Mouse (Mus musculus): ENCODE measurements around the gene Tnfrsf19. TPM values are rescaled to one million over a fixed set of nuclear protein-coding genes. Genes with fewer than 3 reads are reported as not detected.

Gene Tnfrsf19
- polyA plus RNA-seq, 1 experiment from 2014 or later: 15.5 TPM

GRCm38 (mm10) chr14:60966061-60966460 lies 80.2 kb downstream of the Tnfrsf19 start:
- no peak overlapping the region for H3K9ac ChIP-seq (ENCODE audit: low read depth, low read length)
- H3K27ac ChIP-seq (ENCODE audit: low read depth, low read length): no peak overlapping the region
- no peak for ATAC-seq (replicated peaks; ENCODE audit: low FRiP score)
- no peak for DNase-seq (ENCODE audit: low spot score)
- WGBS: 83% methylated on average over 4 of the region's 4 CpGs
- H3K4me2 ChIP-seq: no peak overlapping the region
- no peaks in the 10 kb centered on the region for H3K36me3 ChIP-seq (ENCODE audit: control insufficient read depth, insufficient read depth, low read length)
- H3K4me1 ChIP-seq (replicated peaks; ENCODE audit: control insufficient read depth, insufficient read depth, low read length): no peaks in the 10 kb centered on the region
- no peaks in the 10 kb centered on the region for H3K9me3 ChIP-seq (ENCODE audit: control insufficient read depth, low read length)
- no peaks in the 10 kb centered on the region for H3K27me3 ChIP-seq (replicated peaks; ENCODE audit: control insufficient read depth, insufficient read depth, low read length)
- no peak overlapping the region for H3K4me3 ChIP-seq (ENCODE audit: low read depth, low read length)

- no peak overlapping the region for H3K27ac ChIP-seq (ENCODE audit: low read depth, low read length)
- no peaks in the 10 kb centered on the region for H3K27me3 ChIP-seq (replicated peaks; ENCODE audit: control insufficient read depth, insufficient read depth, low read length)
- H3K4me3 ChIP-seq (ENCODE audit: low read depth, low read length): no peak overlapping the region
- no peak overlapping the region for H3K9ac ChIP-seq (ENCODE audit: low read depth, low read length)
- no peaks in the 10 kb centered on the region for H3K4me1 ChIP-seq (replicated peaks; ENCODE audit: control insufficient read depth, insufficient read depth, low read length)
- no peaks in the 10 kb centered on the region for H3K36me3 ChIP-seq (ENCODE audit: control insufficient read depth, insufficient read depth, low read length)
- H3K4me2 ChIP-seq: no peak overlapping the region
- ATAC-seq (replicated peaks; ENCODE audit: low FRiP score): no peak
- no peak for DNase-seq (ENCODE audit: low spot score)
- no peaks in the 10 kb centered on the region for H3K9me3 ChIP-seq (ENCODE audit: control insufficient read depth, low read length)
- WGBS: 83% methylated on average over 7 of the region's 7 CpGs
These were observed 82.1 kb downstream of the Tnfrsf19 start for GRCm38 (mm10) chr14:60964016-60964810.

DNA sequence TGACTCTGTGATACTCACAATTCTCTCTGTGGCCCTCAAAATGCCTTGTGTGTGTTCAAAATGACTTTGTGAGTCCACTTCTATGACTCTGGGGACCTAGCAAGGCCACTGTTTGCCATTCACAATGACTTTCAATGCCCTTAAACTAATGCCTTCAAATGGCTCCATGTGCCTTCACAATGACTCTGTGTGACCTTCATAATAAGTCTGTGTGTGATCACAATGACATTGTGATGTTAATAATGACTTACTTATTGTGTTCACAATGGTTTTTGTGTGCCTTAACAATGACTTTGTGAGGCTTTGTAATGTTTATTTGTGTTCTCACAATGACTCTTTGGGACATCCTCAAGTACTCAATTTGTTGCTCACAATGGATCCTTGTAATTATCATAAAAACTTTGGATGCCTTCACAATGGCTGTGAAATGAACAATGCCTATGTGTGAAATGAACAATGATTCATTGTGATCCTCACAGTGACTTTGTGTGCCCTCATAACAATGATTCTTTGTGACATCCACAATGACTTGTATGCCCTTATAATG lies 88.6 kb downstream of the Tnfrsf19 start:
- no peaks in the 10 kb centered on the region for H3K27me3 ChIP-seq (replicated peaks; ENCODE audit: control insufficient read depth, insufficient read depth, low read length)
- ATAC-seq (replicated peaks; ENCODE audit: low FRiP score) (no peak), DNase-seq (ENCODE audit: low spot score) (no peak)
- no peaks in the 10 kb centered on the region for H3K4me1 ChIP-seq (replicated peaks; ENCODE audit: control insufficient read depth, insufficient read depth, low read length)
- H3K9me3 ChIP-seq (ENCODE audit: control insufficient read depth, low read length): no peaks in the 10 kb centered on the region
- no peak overlapping the region for H3K4me2 ChIP-seq
- no peak overlapping the region for H3K4me3 ChIP-seq (ENCODE audit: low read depth, low read length)
- H3K9ac ChIP-seq (ENCODE audit: low read depth, low read length): no peak overlapping the region
- no peaks in the 10 kb centered on the region for H3K36me3 ChIP-seq (ENCODE audit: control insufficient read depth, insufficient read depth, low read length)
- no peak overlapping the region for H3K27ac ChIP-seq (ENCODE audit: low read depth, low read length)

DNA sequence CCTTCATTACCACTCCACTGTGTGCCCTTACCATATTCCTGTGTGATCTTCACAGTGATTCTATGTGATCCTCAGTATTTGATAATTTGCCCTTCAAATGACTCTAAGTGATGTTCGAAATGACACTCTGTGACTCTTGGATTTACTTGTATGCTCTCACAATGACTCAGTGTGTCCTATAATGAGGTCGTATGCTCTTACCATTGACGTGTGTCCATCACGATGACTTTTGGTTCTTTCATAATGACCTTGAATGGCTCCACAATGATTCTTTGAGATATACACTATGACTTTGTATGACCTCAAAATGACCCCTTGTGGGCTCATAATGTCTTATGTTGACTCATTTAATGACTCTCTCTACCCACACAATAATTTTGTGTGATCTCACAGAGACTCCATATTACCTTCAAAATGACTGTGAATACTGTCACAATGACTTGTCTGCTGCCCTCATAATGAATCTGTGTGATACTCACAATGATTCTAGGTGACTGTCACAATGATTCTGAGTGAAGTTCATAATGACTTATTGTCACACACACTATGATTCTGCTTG lies 108.7 kb downstream of the Tnfrsf19 start:
- Histone ChIP-seq H3K4me3 (ENCODE audit: low read depth, low read length) (no peak overlapping the region), H3K4me2 (no peak overlapping the region), H3K9ac (ENCODE audit: low read depth, low read length) (no peak overlapping the region), H3K27ac (ENCODE audit: low read depth, low read length) (no peak overlapping the region), H3K4me1 (replicated peaks; ENCODE audit: control insufficient read depth, insufficient read depth, low read length) (no peaks in the 10 kb centered on the region), H3K9me3 (ENCODE audit: control insufficient read depth, low read length) (no peaks in the 10 kb centered on the region), H3K27me3 (replicated peaks; ENCODE audit: control insufficient read depth, insufficient read depth, low read length) (no peaks in the 10 kb centered on the region), H3K36me3 (ENCODE audit: control insufficient read depth, insufficient read depth, low read length) (no peaks in the 10 kb centered on the region)
- WGBS: 86% methylated on average over 4 of the region's 4 CpGs
- ATAC-seq (replicated peaks; ENCODE audit: low FRiP score): no peak
- no peak for DNase-seq (ENCODE audit: low spot score)

DNA sequence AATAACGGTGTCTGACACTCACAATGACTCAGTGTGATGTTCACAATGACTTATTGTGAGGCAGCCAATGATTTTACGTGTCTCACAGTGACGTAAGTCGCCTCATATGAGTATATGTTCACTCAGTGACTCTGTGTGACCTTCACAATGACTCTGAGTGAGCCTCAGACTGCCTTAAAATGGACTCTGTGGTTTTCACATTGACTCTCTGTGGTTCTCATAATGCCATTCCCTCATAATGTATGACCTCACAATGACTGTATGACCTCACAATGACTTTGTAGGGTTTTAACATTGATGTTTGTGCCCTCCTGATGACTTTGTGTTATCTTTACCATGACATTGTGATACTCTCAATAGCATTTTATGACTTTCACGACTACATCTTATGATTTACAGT lies 110.6 kb downstream of the Tnfrsf19 start:
- H3K4me3 ChIP-seq (ENCODE audit: low read depth, low read length): no peak overlapping the region
- DNase-seq (ENCODE audit: low spot score) (no peak), ATAC-seq (replicated peaks; ENCODE audit: low FRiP score) (no peak)
- no peak overlapping the region for H3K9ac ChIP-seq (ENCODE audit: low read depth, low read length)
- WGBS: 73% methylated on average over 5 of the region's 5 CpGs
- no peaks in the 10 kb centered on the region for H3K9me3 ChIP-seq (ENCODE audit: control insufficient read depth, low read length)
- H3K4me2 ChIP-seq: no peak overlapping the region
- no peaks in the 10 kb centered on the region for H3K4me1 ChIP-seq (replicated peaks; ENCODE audit: control insufficient read depth, insufficient read depth, low read length)
- H3K36me3 ChIP-seq (ENCODE audit: control insufficient read depth, insufficient read depth, low read length): no peaks in the 10 kb centered on the region
- no peaks in the 10 kb centered on the region for H3K27me3 ChIP-seq (replicated peaks; ENCODE audit: control insufficient read depth, insufficient read depth, low read length)
- H3K27ac ChIP-seq (ENCODE audit: low read depth, low read length): no peak overlapping the region

- H3K36me3 ChIP-seq (ENCODE audit: control insufficient read depth, insufficient read depth, low read length): no peaks in the 10 kb centered on the region
- no peaks in the 10 kb centered on the region for H3K9me3 ChIP-seq (ENCODE audit: control insufficient read depth, low read length)
- no peak for ATAC-seq (replicated peaks; ENCODE audit: low FRiP score)
- no peaks in the 10 kb centered on the region for H3K4me1 ChIP-seq (replicated peaks; ENCODE audit: control insufficient read depth, insufficient read depth, low read length)
- H3K9ac ChIP-seq (ENCODE audit: low read depth, low read length): no peak overlapping the region
- no peaks in the 10 kb centered on the region for H3K27me3 ChIP-seq (replicated peaks; ENCODE audit: control insufficient read depth, insufficient read depth, low read length)
- no peak overlapping the region for H3K27ac ChIP-seq (ENCODE audit: low read depth, low read length)
- H3K4me2 ChIP-seq: no peak overlapping the region
- DNase-seq (ENCODE audit: low spot score): no peak
- H3K4me3 ChIP-seq (ENCODE audit: low read depth, low read length): no peak overlapping the region
- WGBS: 92% methylated on average over 1 of the region's 1 CpGs
These were observed 120.3 kb downstream of the Tnfrsf19 start for GRCm38 (mm10) chr14:60926011-60926410.

DNA sequence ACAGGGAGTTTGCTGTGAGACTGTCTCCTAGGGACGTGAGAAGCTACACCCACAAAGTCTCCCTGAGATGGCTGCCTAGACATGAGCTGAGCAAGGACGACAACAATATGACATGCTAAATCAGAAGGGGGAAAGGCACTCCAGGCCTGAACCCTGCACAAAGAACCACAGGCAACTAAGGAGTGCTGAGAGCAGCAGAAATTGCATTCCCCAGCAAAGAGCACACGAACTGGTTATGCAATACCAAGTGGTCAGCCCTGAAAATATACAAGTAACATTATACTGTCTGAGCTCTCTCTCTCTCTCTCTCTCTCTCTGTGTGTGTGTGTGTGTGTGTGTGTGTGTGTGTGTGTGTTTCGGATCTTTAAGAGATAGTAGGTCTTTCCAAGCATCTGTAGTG lies 129.6 kb downstream of the Tnfrsf19 start:
- Histone ChIP-seq H3K4me3 (ENCODE audit: low read depth, low read length) (no peak overlapping the region), H3K4me1 (replicated peaks; ENCODE audit: control insufficient read depth, insufficient read depth, low read length) (no peaks in the 10 kb centered on the region), H3K36me3 (ENCODE audit: control insufficient read depth, insufficient read depth, low read length) (no peaks in the 10 kb centered on the region), H3K27me3 (replicated peaks; ENCODE audit: control insufficient read depth, insufficient read depth, low read length) (no peaks in the 10 kb centered on the region), H3K4me2 (no peak overlapping the region), H3K9ac (ENCODE audit: low read depth, low read length) (no peak overlapping the region), H3K9me3 (ENCODE audit: control insufficient read depth, low read length) (no peaks in the 10 kb centered on the region), H3K27ac (ENCODE audit: low read depth, low read length) (no peak overlapping the region)
- DNase-seq (ENCODE audit: low spot score) (no peak), ATAC-seq (replicated peaks; ENCODE audit: low FRiP score) (no peak)
- 56% methylated on average over 4 of the region's 4 CpGs for WGBS
